Mouse (Mus musculus): ENCODE measurements around the gene Sumo2.

Gene Sumo2

GRCm38 (mm10) chr11:115536038-115536681, at the start of gene Sumo2:
TSS of gene Sumo2 (minus strand) at chr11:115536276.
- CTCF ChIA-PET, result interaction anchor here (0.6 to 1.2 kb wide), 2 partner anchors 23 to 61 kb away, joined by 3 read pairs; partner anchors contain the start of gene Armc7

- CTCF ChIA-PET, result no interaction called here
These were observed 49.6 kb upstream of the Sumo2 start for GRCm38 (mm10) chr11:115585573-115586100.

GRCm38 (mm10) chr11:115584376-115585073, 48.4 kb upstream of the Sumo2 start:
- CTCF ChIA-PET, result interaction anchor here (1.0 kb wide), 1 partner anchor 31 kb away, joined by 3 read pairs; no protein-coding TSS in a partner anchor

DNA sequence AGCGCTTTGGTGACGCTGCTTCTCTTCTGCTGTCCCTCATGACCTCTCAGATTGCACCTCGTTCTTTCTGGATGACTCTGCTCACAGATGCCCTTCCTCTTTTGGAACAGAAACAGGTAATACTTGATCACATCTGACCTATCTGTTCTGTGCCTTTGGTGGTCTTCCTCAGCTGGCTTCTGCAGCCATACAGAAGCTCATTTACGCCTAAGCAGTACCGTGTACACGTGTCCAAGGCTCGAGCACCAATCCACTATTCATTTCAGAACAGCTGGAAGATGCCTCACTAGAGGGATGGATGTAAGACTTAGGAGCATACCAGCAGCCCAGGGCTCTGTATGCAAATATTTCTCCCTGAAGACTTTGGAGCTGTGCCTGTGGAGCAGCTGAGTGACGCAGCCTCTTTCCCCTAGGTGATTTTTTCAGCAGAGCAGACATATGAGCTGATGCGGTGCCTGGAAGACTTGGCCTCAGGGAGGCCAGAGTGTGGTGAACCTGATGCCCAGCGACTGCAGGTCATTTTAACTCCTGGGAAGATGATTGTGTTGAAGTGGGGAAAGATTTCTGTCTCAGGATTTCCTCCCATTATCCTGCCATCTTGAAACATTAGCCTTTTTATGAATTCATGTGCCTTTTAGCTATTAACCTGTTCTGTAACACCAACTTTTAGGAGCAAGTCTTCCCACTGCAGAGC, 47.0 kb upstream of the Sumo2 start:
- CTCF ChIA-PET, result no interaction called here

GRCm38 (mm10) chr11:115579080-115579479, 43.0 kb upstream of the Sumo2 start:
- CTCF ChIA-PET, result interaction anchor here (0.6 kb wide), 1 partner anchor 22 kb away, joined by 3 read pairs; no protein-coding TSS in a partner anchor

- CTCF ChIA-PET, result no interaction called here
These were observed 28.9 kb upstream of the Sumo2 start for GRCm38 (mm10) chr11:115564961-115565360.

DNA sequence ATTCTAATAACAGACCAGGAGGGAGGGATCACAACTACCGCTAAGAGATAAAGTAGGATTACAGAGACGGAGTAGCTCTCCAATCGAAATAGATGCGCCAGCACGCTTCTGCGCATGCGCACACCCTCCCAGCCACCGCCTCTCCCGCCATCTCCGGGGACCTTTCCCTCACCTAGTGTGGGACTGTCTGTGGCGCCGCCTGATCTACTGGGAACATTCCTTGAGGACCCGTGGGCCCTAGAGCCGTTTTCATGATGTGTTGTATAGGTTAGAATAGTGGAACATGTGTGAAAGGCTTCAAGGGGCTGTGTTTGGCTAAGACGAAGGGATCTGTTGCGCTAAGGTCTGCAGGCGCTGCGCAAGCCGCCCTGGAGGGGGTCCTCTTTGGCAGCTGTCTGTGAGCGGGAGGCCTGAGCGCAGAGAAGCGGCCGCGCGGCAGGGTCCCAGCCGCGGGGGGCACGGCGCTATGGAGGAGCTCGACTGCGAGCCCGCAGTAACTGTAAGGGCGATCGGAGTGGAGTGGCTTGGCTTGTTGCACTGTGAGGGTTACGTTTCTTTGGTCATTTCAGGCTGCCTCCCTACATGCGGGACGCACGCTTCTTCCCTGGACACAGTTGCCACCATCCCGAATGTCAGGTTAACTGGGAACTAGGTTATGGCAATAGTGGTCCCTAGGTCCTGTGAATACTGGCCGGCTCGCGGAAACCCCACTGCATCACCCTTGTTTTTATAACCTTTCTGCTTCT, 28.2 kb upstream of the Sumo2 start, which contains the start of gene Nup85:
TSS of gene Nup85 (plus strand) at position 371 of the 746 bp plus-strand sequence.
- CTCF ChIA-PET, result interaction anchor here (0.6 kb wide), 1 partner anchor 693 kb away, joined by 3 read pairs; no protein-coding TSS in a partner anchor

GRCm38 (mm10) chr11:115563406-115563805, 27.3 kb upstream of the Sumo2 start:
- CTCF ChIA-PET, result no interaction called here

- CTCF ChIA-PET, result no interaction called here
These were observed 19.6 kb upstream of the Sumo2 start for GRCm38 (mm10) chr11:115555717-115556116.

DNA sequence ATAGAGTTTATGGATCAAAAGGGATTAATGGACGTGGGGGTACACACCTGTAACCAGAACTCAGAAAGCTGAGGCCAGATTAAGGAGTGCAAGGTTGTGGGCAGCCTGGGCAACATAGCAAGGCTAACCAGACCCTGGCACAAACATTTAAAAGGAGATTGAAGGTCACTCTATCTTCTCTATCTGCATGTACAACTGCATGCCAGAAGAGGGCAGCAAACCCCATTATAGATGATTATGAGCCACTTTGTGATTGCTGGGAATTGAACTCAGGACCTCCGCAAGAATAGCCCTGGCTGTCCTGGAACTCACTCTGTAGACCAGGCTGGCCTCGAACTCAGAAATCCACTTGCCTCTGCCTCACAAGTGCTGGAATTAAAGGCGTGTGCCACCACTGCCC, 16.7 kb upstream of the Sumo2 start:
- CTCF ChIA-PET, result interaction anchor here (0.7 kb wide), 2 partner anchors 38 to 240 kb away, joined by 5 read pairs; no protein-coding TSS in a partner anchor

GRCm38 (mm10) chr11:115543571-115543970, 7.5 kb upstream of the Sumo2 start:
- CTCF ChIA-PET, result no interaction called here

- CTCF ChIA-PET, result no interaction called here
These were observed 2.0 kb upstream of the Sumo2 start for GRCm38 (mm10) chr11:115538045-115538444.

- CTCF ChIA-PET, result interaction anchor here (1.2 kb wide), 1 partner anchor 24 kb away, joined by 3 read pairs; no protein-coding TSS in a partner anchor
These were observed 936 bp upstream of the Sumo2 start for GRCm38 (mm10) chr11:115536856-115537568.

DNA sequence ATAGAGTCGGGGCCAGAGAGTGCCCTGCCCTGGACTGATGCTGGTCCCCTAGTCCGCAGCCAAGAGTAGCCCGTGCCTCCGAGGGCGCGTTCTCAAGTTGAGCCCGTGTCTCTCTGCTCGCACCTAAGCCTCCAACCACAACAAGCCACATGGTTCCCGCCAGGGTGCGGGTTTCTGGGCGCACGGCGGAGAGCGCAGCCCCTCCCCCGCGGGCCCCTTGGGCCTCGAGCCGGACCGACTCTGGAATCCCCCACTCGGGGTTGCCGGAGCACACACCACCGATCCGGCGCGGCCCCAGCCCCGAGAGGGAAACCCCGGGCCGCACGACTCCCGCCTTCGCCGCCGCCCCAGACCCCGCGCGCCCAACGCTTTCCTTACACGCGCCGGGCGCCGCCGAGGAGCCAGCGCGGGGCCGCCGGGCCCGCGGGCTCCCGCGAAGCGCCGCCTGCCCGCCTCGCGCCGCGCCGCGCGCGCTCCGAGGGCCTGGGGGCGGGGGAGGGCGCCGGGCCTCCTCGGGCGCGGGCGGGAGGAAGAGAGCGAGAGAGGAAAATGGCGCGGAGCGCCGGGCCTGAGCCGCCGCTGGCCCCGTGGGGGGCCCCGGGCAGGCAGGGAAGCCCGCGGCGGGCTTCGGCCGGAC, 557 bp downstream of the Sumo2 start:
- CTCF ChIA-PET, result interaction anchor here (0.6 to 1.2 kb wide), 2 partner anchors 22 to 60 kb away, joined by 3 read pairs; partner anchors contain the start of gene Armc7

DNA sequence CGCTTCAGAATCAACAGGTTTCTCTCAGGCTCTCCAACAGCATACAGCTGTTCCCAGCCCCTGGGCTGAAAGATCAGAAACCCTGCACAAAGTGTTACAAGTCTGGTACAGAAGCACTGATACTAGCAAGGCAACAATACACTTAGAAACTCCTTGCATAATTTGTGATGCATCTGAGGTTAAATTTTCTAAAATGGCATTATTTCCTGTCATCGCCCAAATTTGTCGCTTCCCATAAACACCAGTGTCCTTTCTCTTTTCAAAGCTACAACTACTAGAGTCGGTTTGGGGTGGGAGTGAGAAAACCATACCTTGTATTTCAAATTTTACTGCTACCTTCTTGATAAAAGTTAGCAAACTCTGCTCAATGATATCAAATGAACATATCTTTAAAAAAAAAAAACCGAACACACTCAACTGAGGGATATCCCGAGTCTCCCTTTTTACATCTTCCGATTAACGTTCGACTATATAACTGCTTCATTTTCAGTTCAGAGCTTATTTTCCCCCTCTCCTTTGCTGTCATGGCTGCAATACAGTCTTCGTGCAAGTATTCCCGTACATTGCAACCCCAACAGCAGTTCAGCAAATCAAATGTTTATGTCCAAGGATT, 1.2 kb downstream of the Sumo2 start:
- CTCF ChIA-PET, result no interaction called here

- CTCF ChIA-PET, result interaction anchor here (0.6 kb wide), 1 partner anchor 15 kb away, joined by 3 read pairs; no protein-coding TSS in a partner anchor
These were observed 9.6 kb downstream of the Sumo2 start for GRCm38 (mm10) chr11:115526446-115526845.

DNA sequence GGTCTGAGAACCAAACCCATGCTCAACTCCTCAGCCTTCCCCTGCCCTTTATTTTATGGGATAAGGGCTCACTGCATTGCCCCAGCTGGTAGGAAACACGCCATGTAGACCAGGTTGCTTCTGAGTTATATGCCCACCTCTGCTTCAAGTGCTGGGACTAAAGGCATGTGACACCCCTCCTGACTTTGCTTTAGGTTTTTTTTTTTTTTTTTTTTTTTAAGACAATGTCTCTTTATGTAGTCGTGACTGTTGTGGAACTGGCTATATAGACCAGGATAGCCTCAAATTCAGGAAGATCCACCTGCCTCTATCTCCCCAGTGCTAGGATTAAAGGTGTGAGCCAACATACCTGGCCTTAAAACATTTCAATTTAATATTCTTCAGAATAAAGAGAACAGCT, 13.4 kb downstream of the Sumo2 start:
- CTCF ChIA-PET, result no interaction called here

DNA sequence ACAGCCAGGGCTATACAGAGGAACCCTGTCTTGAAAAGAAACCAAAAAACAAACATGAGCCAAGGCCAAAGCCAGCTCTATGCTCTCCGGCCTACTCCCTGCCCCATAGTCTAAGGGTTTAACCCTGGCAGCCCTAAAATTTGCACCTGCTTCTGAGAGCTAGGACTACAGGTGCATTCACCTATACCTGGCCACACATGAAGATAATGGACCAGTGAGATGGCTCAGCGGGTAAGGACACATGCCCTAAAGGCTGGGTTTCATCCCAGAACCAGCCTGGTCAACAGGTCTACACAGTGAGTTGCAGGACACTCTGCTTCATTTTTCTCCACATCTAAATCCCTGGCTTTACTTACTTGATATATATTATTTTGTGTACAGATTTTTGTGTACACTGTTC, 13.8 kb downstream of the Sumo2 start:
- CTCF ChIA-PET, result no interaction called here

- CTCF ChIA-PET, result no interaction called here
These were observed 15.0 kb downstream of the Sumo2 start for GRCm38 (mm10) chr11:115521080-115521479.

- CTCF ChIA-PET, result interaction anchor here (0.6 to 0.7 kb wide), 2 partner anchors 22 to 34 kb away, joined by 3 read pairs; no protein-coding TSS in a partner anchor
These were observed 15.9 kb downstream of the Sumo2 start for GRCm38 (mm10) chr11:115520218-115520617.
